Mouse (Mus musculus) testis, adult 2 months (tissue): ENCODE results near the gene A430078G23Rik. TPM values are rescaled to one million over a fixed set of nuclear protein-coding genes. Genes with fewer than 3 reads are reported as not detected.

Source experiments
- H3K27ac ChIP-seq: fragments of 200-500 bp; 2 replicates; pipeline ENCODE4 v1.5.1; 2012; ENCODE audit warnings: low read depth, low read length; ENCODE audit not compliant: control insufficient read depth, insufficient read depth
- H3K27me3 ChIP-seq: fragments of 200-500 bp; 2 replicates; pipeline ENCODE4 v1.6.1; 2012; ENCODE audit warnings: mild to moderate bottlenecking, low read length, moderate library complexity; ENCODE audit not compliant: control insufficient read depth, insufficient read depth
- H3K36me3 ChIP-seq: fragments of 200-500 bp; 2 replicates; pipeline ENCODE4 v1.6.1; 2012; ENCODE audit warnings: mild to moderate bottlenecking, low read length; ENCODE audit not compliant: control insufficient read depth, insufficient read depth
- H3K4me1 ChIP-seq: fragments of 200-500 bp; 2 replicates; pipeline ENCODE4 v1.6.1; 2012; ENCODE audit warnings: low read length; ENCODE audit not compliant: control insufficient read depth, insufficient read depth
- H3K4me3 ChIP-seq: fragments of 200-500 bp; 2 replicates; pipeline ENCODE4 v1.5.1; 2012; ENCODE audit warnings: low read depth, mild to moderate bottlenecking, low read length, moderate library complexity, mixed read lengths; ENCODE audit not compliant: control insufficient read depth
- CTCF ChIP-seq: fragments of 200-500 bp; IDR thresholded peaks from 2 replicates; pipeline ENCODE4 v1.5.1; 2012; ENCODE audit warnings: low read depth, mild to moderate bottlenecking, inconsistent platforms, low read length, moderate library complexity; ENCODE audit not compliant: control insufficient read depth, insufficient read depth, insufficient replicate concordance
- POLR2A ChIP-seq: fragments of 200-500 bp; IDR thresholded peaks from 2 replicates; pipeline ENCODE4 v1.6.1; 2012; ENCODE audit warnings: low read depth, mild to moderate bottlenecking, inconsistent platforms, low read length, moderate library complexity; ENCODE audit not compliant: control insufficient read depth
- polyA plus RNA-seq: library from polyadenylated mRNA; depleted of rRNA; stranded (reverse); fragments of >200 nt; gene quantifications from 2 replicates; pipeline ENCODE4 v1.2.3, GENCODE M21; 2012

The A430078G23Rik gene
- polyA plus RNA-seq, 1 experiment = 0.46 TPM

GRCm38 (mm10) chr8:3397597-3397996 is 44.4 kb downstream of the A430078G23Rik start:
- Histone ChIP-seq H3K27me3 (no peaks in the 10 kb centered on the region), H3K4me1 (peaks cover 11% of the 10 kb centered on the region), H3K4me3 (no peak overlapping the region), H3K27ac (no peak overlapping the region), H3K36me3 (no peaks in the 10 kb centered on the region)
- TF ChIP-seq CTCF (no peak), POLR2A (no peak)

- no peaks in the 10 kb centered on the region for H3K36me3 ChIP-seq
- no peak overlapping the region for H3K4me3 ChIP-seq
- no peaks in the 10 kb centered on the region for H3K27me3 ChIP-seq
- no peak overlapping the region for H3K27ac ChIP-seq
- H3K4me1 ChIP-seq = no peaks in the 10 kb centered on the region
- no peak for TF ChIP-seq POLR2A
- TF ChIP-seq CTCF = no peak
Measured at GRCm38 (mm10) chr8:3400509-3400908, 47.3 kb downstream of the A430078G23Rik start.

- TF ChIP-seq POLR2A (no peak), CTCF (no peak)
- Histone ChIP-seq H3K27me3 (no peaks in the 10 kb centered on the region), H3K36me3 (no peaks in the 10 kb centered on the region), H3K4me3 (no peak overlapping the region), H3K4me1 (peaks cover 5% of the 10 kb centered on the region; the same call in 1 of the 2 replicates), H3K27ac (no peak overlapping the region)
Measured at GRCm38 (mm10) chr8:3407417-3407816, 54.2 kb downstream of the A430078G23Rik start.

GRCm38 (mm10) chr8:3411085-3411484 is 57.9 kb downstream of the A430078G23Rik start:
- H3K36me3 ChIP-seq = no peaks in the 10 kb centered on the region
- H3K27me3 ChIP-seq = no peaks in the 10 kb centered on the region
- H3K4me1 ChIP-seq = peaks cover 5% of the 10 kb centered on the region; the same call in 1 of the 2 replicates
- H3K27ac ChIP-seq = no peak overlapping the region
- no peak for TF ChIP-seq POLR2A
- TF ChIP-seq CTCF = no peak
- no peak overlapping the region for H3K4me3 ChIP-seq

GRCm38 (mm10) chr8:3411901-3412301 is 58.7 kb downstream of the A430078G23Rik start:
- Histone ChIP-seq H3K27me3 (no peaks in the 10 kb centered on the region), H3K27ac (no peak overlapping the region), H3K4me3 (no peak overlapping the region), H3K36me3 (no peaks in the 10 kb centered on the region), H3K4me1 (peaks cover 5% of the 10 kb centered on the region; the same call in 1 of the 2 replicates)
- no peak for TF ChIP-seq POLR2A
- no peak for TF ChIP-seq CTCF

- peaks cover 5% of the 10 kb centered on the region; the same call in 1 of the 2 replicates for H3K4me1 ChIP-seq
- no peaks in the 10 kb centered on the region for H3K36me3 ChIP-seq
- H3K27ac ChIP-seq = no peak overlapping the region
- no peak for TF ChIP-seq CTCF
- no peak for TF ChIP-seq POLR2A
- H3K27me3 ChIP-seq = no peaks in the 10 kb centered on the region
- no peak overlapping the region for H3K4me3 ChIP-seq
Measured at GRCm38 (mm10) chr8:3412816-3413215, 59.6 kb downstream of the A430078G23Rik start.

GRCm38 (mm10) chr8:3414639-3415190 is 61.5 kb downstream of the A430078G23Rik start:
- H3K27me3 ChIP-seq = no peaks in the 10 kb centered on the region
- no peak overlapping the region for H3K27ac ChIP-seq
- no peak overlapping the region for H3K4me3 ChIP-seq
- H3K4me1 ChIP-seq = peaks cover 5% of the 10 kb centered on the region; the same call in 1 of the 2 replicates
- TF ChIP-seq POLR2A = no peak
- TF ChIP-seq CTCF = no peak
- H3K36me3 ChIP-seq = no peaks in the 10 kb centered on the region
